Comparison of ENCODE assay signal across 22 mouse cellular contexts in genomic region chr11:28307723-28308122, GRCm38 (mm10). TPM values are rescaled to one million over a fixed set of nuclear protein-coding genes. Genes with fewer than 3 reads are reported as not detected.
DNase-seq lines count a peak whose midpoint lies in the region; ATAC-seq and TF ChIP-seq lines count a peak whose summit lies in the region.
"Had no signal": no experiment of that assay in that cellular context is flagged by ENCODE, and none has a peak within 500 bp of the region (broad histone marks: within the 10 kb centered on the region; RNA-seq: fewer than 3 reads in every experiment).

No protein-coding gene starts in this region.

- no peaks in the 10 kb centered on the region for H3K27me3 ChIP-seq in kidney, embryonic 14.5 days (ENCODE audit: control insufficient read depth, insufficient read depth, low read length)
- H3K27me3 ChIP-seq in kidney, embryonic 15.5 days, result no peaks in the 10 kb centered on the region
- H3K27me3 ChIP-seq in kidney, postnatal 0 days (ENCODE audit: insufficient read depth, low read length), result no peaks in the 10 kb centered on the region
- H3K27me3 ChIP-seq: CH12.LX, Patski had no signal

- no peak for TF ChIP-seq CTCF in kidney, postnatal 0 days (IDR thresholded peaks at IDR 0.05; ENCODE audit: low read depth)

- no peaks in the 10 kb centered on the region for H3K9me3 ChIP-seq in kidney, embryonic 14.5 days (ENCODE audit: control insufficient read depth, low read length)
- no peaks in the 10 kb centered on the region for H3K9me3 ChIP-seq in kidney, embryonic 15.5 days (replicated peaks)
- no peaks in the 10 kb centered on the region for H3K9me3 ChIP-seq in kidney, postnatal 0 days (replicated peaks; ENCODE audit: low read length)
- H3K9me3 ChIP-seq: G1E had no signal

- H3K4me2 ChIP-seq in kidney, embryonic 14.5 days (replicated peaks; ENCODE audit: low read depth, low read length), result no peak overlapping the region
- no peak overlapping the region for H3K4me2 ChIP-seq in kidney, embryonic 15.5 days
- no peak overlapping the region for H3K4me2 ChIP-seq in kidney, postnatal 0 days (ENCODE audit: low read length)

- WGBS in kidney, embryonic 14.5 days, result 87% methylated on average over 1 of the region's 1 CpGs
- WGBS in kidney, embryonic 15.5 days, result 84% methylated on average over 1 of the region's 1 CpGs
- 77% methylated on average over 1 of the region's 1 CpGs for WGBS in kidney, postnatal 0 days

- no peak overlapping the region for H3K4me3 ChIP-seq in kidney, embryonic 14.5 days (ENCODE audit: low read length)
- H3K4me3 ChIP-seq in kidney, embryonic 15.5 days (replicated peaks), result no peak overlapping the region
- H3K4me3 ChIP-seq in kidney, postnatal 0 days (replicated peaks; ENCODE audit: low read depth, low read length), result no peak overlapping the region

- ATAC-seq in kidney, embryonic 14.5 days (ENCODE audit: low FRiP score, low TSS enrichment), result peak; percentile 62; the same call in 1 of the 2 replicates
- peak; percentile 64; the same call in 1 of the 2 replicates for ATAC-seq in kidney, embryonic 15.5 days (replicated peaks; ENCODE audit: low FRiP score)
- ATAC-seq in kidney, postnatal 0 days (replicated peaks; ENCODE audit: low FRiP score, low read depth), result no peak
- ATAC-seq: activated CD4-positive, CD25-positive, alpha-beta regulatory T cell, adult 4 months; CD4-positive, CD25-positive, alpha-beta regulatory T cell, adult 4 months; Patski had no signal

- H3K27ac ChIP-seq in kidney, embryonic 14.5 days (ENCODE audit: low read depth, low read length), result no peak overlapping the region
- no peak overlapping the region for H3K27ac ChIP-seq in kidney, embryonic 15.5 days
- no peak overlapping the region for H3K27ac ChIP-seq in kidney, postnatal 0 days

- DNase-seq in kidney, adult 18-20 months, result no peak
- no peak for DNase-seq in kidney, adult 9 months
- DNase-seq in kidney, postnatal 0 days (ENCODE audit: low spot score), result peak; percentile 56
- no peak for DNase-seq in kidney, adult 8-10 months
- peak; percentile 1 for DNase-seq in gonadal fat pad, adult 2 months (ENCODE audit: low read depth)
- no peak for DNase-seq in left cerebral cortex, adult 11 months (ENCODE audit: low spot score)
- DNase-seq: adrenal gland, adult 2 months; adrenal gland, adult 8-10 months; adrenal gland, postnatal 10 days; adrenal gland, postnatal 14 days; adrenal gland, postnatal 25 days; adrenal gland, postnatal 36 days; B cell, adult 2 months; cerebellum, adult 11 months; cerebellum, adult 11-12 months had no signal

- H3K9ac ChIP-seq in kidney, embryonic 14.5 days (ENCODE audit: low read depth, low read length), result no peak overlapping the region
- no peak overlapping the region for H3K9ac ChIP-seq in kidney, embryonic 15.5 days
- H3K9ac ChIP-seq in kidney, postnatal 0 days (ENCODE audit: low read depth, low read length), result no peak overlapping the region

- H3K36me3 ChIP-seq in kidney, embryonic 14.5 days (ENCODE audit: control insufficient read depth, insufficient read depth, low read length), result no peaks in the 10 kb centered on the region
- no peaks in the 10 kb centered on the region for H3K36me3 ChIP-seq in kidney, embryonic 15.5 days
- H3K36me3 ChIP-seq in kidney, postnatal 0 days (ENCODE audit: insufficient read depth, low read length), result no peaks in the 10 kb centered on the region
- H3K36me3 ChIP-seq: G1E had no signal

- H3K4me1 ChIP-seq in kidney, embryonic 14.5 days (ENCODE audit: control insufficient read depth, insufficient read depth, low read length), result no peaks in the 10 kb centered on the region
- H3K4me1 ChIP-seq in kidney, embryonic 15.5 days, result no peaks in the 10 kb centered on the region
- H3K4me1 ChIP-seq in kidney, postnatal 0 days (replicated peaks; ENCODE audit: insufficient read depth, low read length), result no peaks in the 10 kb centered on the region

RNA-seq across cellular contexts. Expression of gene Gm6685, which starts 31.9 kb away (rescaled TPM):
- 0.39 TPM in 1 of 2 replicates, not detected in the other for polyA plus RNA-seq in kidney, embryonic 14.5 days (2014; fragmentation: Nextera tagmentation; extraction: Ambion mirVana)
- polyA plus RNA-seq in kidney, embryonic 15.5 days (2015; fragmentation: Nextera tagmentation; extraction: Ambion mirVana), result 0.30 TPM in 1 of 2 replicates, not detected in the other
- not detected in 2 replicates for polyA plus RNA-seq in kidney, postnatal 0 days (2015; fragmentation: Nextera tagmentation; extraction: Ambion mirVana)
- 1.2 and 3.6 TPM in 2 replicates for polyA plus RNA-seq in gonadal fat pad, adult 2 months (2012; rRNA removed)
- polyA plus RNA-seq: CD4-positive, CD25-positive, alpha-beta regulatory T cell, adult 4 months had no signal

Comparison
In these comparisons a context has a peak if more than half of its experiments do, and no peak if none do; other contexts are left out.
1. DNase-seq: peak in kidney, postnatal 0 days (single experiment) and gonadal fat pad, adult 2 months (single experiment); none in kidney, adult 18-20 months (single experiment), kidney, adult 9 months (single experiment), kidney, adult 8-10 months (0 of 2) and left cerebral cortex, adult 11 months (single experiment).